Mouse (Mus musculus) heart, postnatal 0 days (tissue): ENCODE measurements at regions not wholly inside any gene's neighbourhood (a gene's known extent, or its start where the extent isn't known, plus 50 kb on each side); places are given as distances from the start of the nearest gene placed in this dataset.

ENCODE experiments used
- CTCF ChIP-seq: IDR thresholded peaks from 2 replicates; pipeline ENCODE4 v1.5.1; 2016; ENCODE audit warnings: antibody characterized with exemption, control low read depth, low read depth
- EP300 ChIP-seq: IDR thresholded peaks from 2 replicates; pipeline ENCODE4 v1.6.1; 2016; ENCODE audit warnings: antibody characterized with exemption, low read depth

- TF ChIP-seq CTCF (no peak), EP300 (no peak)
Observed at GRCm38 (mm10) chr13:69239261-69239915, 240.0 kb upstream of the Adcy2 start.
